Mouse (Mus musculus): ENCODE measurements around the gene Atp6v1g1. TPM values are rescaled to one million over a fixed set of nuclear protein-coding genes. Genes with fewer than 3 reads are reported as not detected.

Atp6v1g1 gene
- polyA plus RNA-seq, 1 experiment, result 41.5 TPM

- Histone ChIP-seq H3K4me1 (replicated peaks; ENCODE audit: control insufficient read depth, insufficient read depth, low read length) (peaks cover 15% of the 10 kb centered on the region), H3K27me3 (ENCODE audit: control insufficient read depth, insufficient read depth, low read length) (no peaks in the 10 kb centered on the region), H3K4me3 (ENCODE audit: control insufficient read depth, insufficient read depth, low read length) (peak overlapping the region; percentile 77), H3K27ac (ENCODE audit: control insufficient read depth, insufficient read depth, low read length) (no peak overlapping the region), H3K36me3 (ENCODE audit: control insufficient read depth, insufficient read depth, low read length) (peaks cover 13% of the 10 kb centered on the region)
- WGBS, result 21% methylated on average over 26 of the region's 26 CpGs
- TF ChIP-seq POLR2A (IDR thresholded peaks at IDR 0.05; ENCODE audit: control insufficient read depth, extremely low read depth, insufficient read depth, low read length, poor library complexity) (no peak), CTCF (IDR thresholded peaks at IDR 0.05; ENCODE audit: borderline replicate concordance, control insufficient read depth, extremely low read depth, insufficient read depth, low read length, poor library complexity) (no peak)
- no peak for DNase-seq
These were observed 823 bp downstream of the Atp6v1g1 start for GRCm38 (mm10) chr4:63545231-63545958.

- no peak for DNase-seq
- no peak overlapping the region for H3K27ac ChIP-seq (ENCODE audit: control insufficient read depth, insufficient read depth, low read length)
- 83% methylated on average over 6 of the region's 6 CpGs for WGBS
- H3K27me3 ChIP-seq (ENCODE audit: control insufficient read depth, insufficient read depth, low read length), result no peaks in the 10 kb centered on the region
- H3K4me3 ChIP-seq (ENCODE audit: control insufficient read depth, insufficient read depth, low read length), result no peak overlapping the region
- peaks cover 23% of the 10 kb centered on the region for H3K36me3 ChIP-seq (ENCODE audit: control insufficient read depth, insufficient read depth, low read length)
- H3K4me1 ChIP-seq (replicated peaks; ENCODE audit: control insufficient read depth, insufficient read depth, low read length), result peaks cover 15% of the 10 kb centered on the region
- TF ChIP-seq CTCF (IDR thresholded peaks at IDR 0.05; ENCODE audit: borderline replicate concordance, control insufficient read depth, extremely low read depth, insufficient read depth, low read length, poor library complexity), result no peak
- TF ChIP-seq POLR2A (IDR thresholded peaks at IDR 0.05; ENCODE audit: control insufficient read depth, extremely low read depth, insufficient read depth, low read length, poor library complexity), result no peak
These were observed 2.0 kb downstream of the Atp6v1g1 start for GRCm38 (mm10) chr4:63546441-63547055.

- DNase-seq, result no peak
- 21% methylated on average over 1 of the region's 1 CpGs for WGBS
- H3K27ac ChIP-seq (ENCODE audit: control insufficient read depth, insufficient read depth, low read length), result no peak overlapping the region
- H3K36me3 ChIP-seq (ENCODE audit: control insufficient read depth, insufficient read depth, low read length), result peaks cover 35% of the 10 kb centered on the region
- no peaks in the 10 kb centered on the region for H3K27me3 ChIP-seq (ENCODE audit: control insufficient read depth, insufficient read depth, low read length)
- peaks cover 15% of the 10 kb centered on the region for H3K4me1 ChIP-seq (replicated peaks; ENCODE audit: control insufficient read depth, insufficient read depth, low read length)
- TF ChIP-seq POLR2A (IDR thresholded peaks at IDR 0.05; ENCODE audit: control insufficient read depth, extremely low read depth, insufficient read depth, low read length, poor library complexity), result no peak
- no peak for TF ChIP-seq CTCF (IDR thresholded peaks at IDR 0.05; ENCODE audit: borderline replicate concordance, control insufficient read depth, extremely low read depth, insufficient read depth, low read length, poor library complexity)
- H3K4me3 ChIP-seq (ENCODE audit: control insufficient read depth, insufficient read depth, low read length), result no peak overlapping the region
These were observed 3.2 kb downstream of the Atp6v1g1 start for GRCm38 (mm10) chr4:63547799-63548198.

GRCm38 (mm10) chr4:63548491-63548890, 3.9 kb downstream of the Atp6v1g1 start:
- TF ChIP-seq CTCF (IDR thresholded peaks at IDR 0.05; ENCODE audit: borderline replicate concordance, control insufficient read depth, extremely low read depth, insufficient read depth, low read length, poor library complexity) (no peak), POLR2A (IDR thresholded peaks at IDR 0.05; ENCODE audit: control insufficient read depth, extremely low read depth, insufficient read depth, low read length, poor library complexity) (no peak)
- H3K36me3 ChIP-seq (ENCODE audit: control insufficient read depth, insufficient read depth, low read length), result peaks cover 37% of the 10 kb centered on the region
- H3K4me1 ChIP-seq (replicated peaks; ENCODE audit: control insufficient read depth, insufficient read depth, low read length), result peaks cover 15% of the 10 kb centered on the region
- no peak overlapping the region for H3K4me3 ChIP-seq (ENCODE audit: control insufficient read depth, insufficient read depth, low read length)
- H3K27ac ChIP-seq (ENCODE audit: control insufficient read depth, insufficient read depth, low read length), result no peak overlapping the region
- peak; percentile 16 for DNase-seq
- WGBS, result 58% methylated on average over 3 of the region's 3 CpGs
- H3K27me3 ChIP-seq (ENCODE audit: control insufficient read depth, insufficient read depth, low read length), result no peaks in the 10 kb centered on the region

GRCm38 (mm10) chr4:63550908-63551307, 6.3 kb downstream of the Atp6v1g1 start:
- H3K4me1 ChIP-seq (replicated peaks; ENCODE audit: control insufficient read depth, insufficient read depth, low read length), result peaks cover 6% of the 10 kb centered on the region
- no peak for TF ChIP-seq CTCF (IDR thresholded peaks at IDR 0.05; ENCODE audit: borderline replicate concordance, control insufficient read depth, extremely low read depth, insufficient read depth, low read length, poor library complexity)
- no peak for TF ChIP-seq POLR2A (IDR thresholded peaks at IDR 0.05; ENCODE audit: control insufficient read depth, extremely low read depth, insufficient read depth, low read length, poor library complexity)
- peaks cover 37% of the 10 kb centered on the region for H3K36me3 ChIP-seq (ENCODE audit: control insufficient read depth, insufficient read depth, low read length)
- no peak overlapping the region for H3K4me3 ChIP-seq (ENCODE audit: control insufficient read depth, insufficient read depth, low read length)
- H3K27me3 ChIP-seq (ENCODE audit: control insufficient read depth, insufficient read depth, low read length), result no peaks in the 10 kb centered on the region
- DNase-seq, result no peak
- WGBS, result 96% methylated on average over 3 of the region's 3 CpGs
- H3K27ac ChIP-seq (ENCODE audit: control insufficient read depth, insufficient read depth, low read length), result no peak overlapping the region

- no peak for DNase-seq
- Histone ChIP-seq H3K36me3 (ENCODE audit: control insufficient read depth, insufficient read depth, low read length) (peaks cover 37% of the 10 kb centered on the region), H3K27me3 (ENCODE audit: control insufficient read depth, insufficient read depth, low read length) (no peaks in the 10 kb centered on the region), H3K4me1 (replicated peaks; ENCODE audit: control insufficient read depth, insufficient read depth, low read length) (peaks cover 13% of the 10 kb centered on the region), H3K4me3 (ENCODE audit: control insufficient read depth, insufficient read depth, low read length) (no peak overlapping the region), H3K27ac (ENCODE audit: control insufficient read depth, insufficient read depth, low read length) (no peak overlapping the region)
- 100% methylated on average over 1 of the region's 1 CpGs for WGBS
- no peak for TF ChIP-seq CTCF (IDR thresholded peaks at IDR 0.05; ENCODE audit: borderline replicate concordance, control insufficient read depth, extremely low read depth, insufficient read depth, low read length, poor library complexity)
- no peak for TF ChIP-seq POLR2A (IDR thresholded peaks at IDR 0.05; ENCODE audit: control insufficient read depth, extremely low read depth, insufficient read depth, low read length, poor library complexity)
These were observed 8.3 kb downstream of the Atp6v1g1 start for GRCm38 (mm10) chr4:63552865-63553264.

Data from thymus, adult 2 months (tissue).